ENCODE assay signal across 16 mouse cellular contexts in the genomic region with DNA sequence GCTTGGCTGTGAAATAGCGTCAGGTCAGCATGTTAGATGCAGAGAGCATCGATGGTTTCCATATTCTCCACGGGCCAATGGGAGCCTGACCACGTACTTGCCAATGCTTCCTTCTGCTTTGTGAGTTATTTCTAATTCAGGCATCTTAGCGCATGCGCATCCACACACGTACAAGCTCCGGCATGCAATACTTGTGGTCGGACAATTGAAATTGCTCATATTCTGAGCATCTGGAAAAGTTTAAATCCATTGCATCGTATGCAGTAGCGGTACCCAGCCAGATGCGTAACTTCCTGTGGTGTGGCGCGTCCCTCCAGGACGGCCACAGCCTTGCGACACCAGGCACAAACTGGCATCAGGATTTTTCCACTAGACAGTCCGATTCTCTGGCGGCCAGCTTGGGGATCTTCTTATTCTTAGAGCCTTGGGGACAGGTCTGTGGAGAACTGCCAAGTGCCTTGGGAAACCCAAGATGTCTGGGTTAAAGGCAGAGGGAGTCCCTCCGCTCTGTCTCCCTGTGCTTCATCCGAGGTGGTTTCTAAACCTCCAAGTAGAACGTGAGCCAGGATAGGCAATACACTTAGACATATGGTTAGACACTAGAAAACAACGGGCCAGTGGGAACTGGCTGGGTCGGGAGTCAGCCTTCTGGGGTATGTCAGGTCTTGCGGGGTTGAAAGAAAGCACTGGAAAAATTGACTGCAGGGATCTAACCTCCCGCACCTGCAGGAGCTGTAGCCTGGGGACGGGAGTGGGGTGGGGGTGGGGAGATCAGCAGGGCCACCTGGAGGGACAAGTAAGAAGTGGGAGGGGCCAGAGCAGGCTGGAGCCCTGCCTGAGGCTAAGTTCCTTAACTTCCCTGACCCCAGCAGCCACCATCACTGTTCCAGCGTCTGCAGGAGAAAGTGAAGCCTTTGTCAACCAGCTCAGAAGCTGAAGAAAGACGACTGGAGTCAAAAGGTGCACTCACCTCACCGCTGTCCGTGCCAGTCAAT.
DNase-seq lines count a peak whose midpoint lies in the region; ATAC-seq and TF ChIP-seq lines count a peak whose summit lies in the region.
"Had no signal": no experiment of that assay in that cellular context is flagged by ENCODE, and none has a peak within 500 bp of the region (broad histone marks: within the 10 kb centered on the region; RNA-seq: fewer than 3 reads in every experiment).

No protein-coding gene starts in this region.

- no peak overlapping the region for H3K4me3 ChIP-seq in left cerebral cortex, adult 2 months
- H3K4me3 ChIP-seq: neural tube, embryonic 13.5 days had no signal

- ATAC-seq in megakaryocyte progenitor cell, adult 5-6 weeks (replicated peaks; ENCODE audit: poor library complexity) = peak; percentile 85
- ATAC-seq in frontal cortex, adult (ENCODE audit: low TSS enrichment) = no peak
- ATAC-seq: midbrain, embryonic 16.5 days had no signal

- intact Hi-C loops in left cerebral cortex, adult 2 months (cut with DNase I) = no loop called here

- peak; percentile 97 for DNase-seq in NIH3T3 (ENCODE audit: low read depth)
- peak; percentile 29 for DNase-seq in brain, adult 2 months (ENCODE audit: low read depth, low spot score)
- peak; percentile 92 for DNase-seq in fibroblast of lung, adult 2 months (ENCODE audit: low read depth)
- no peak for DNase-seq in testis, postnatal 14 days (ENCODE audit: low spot score)
- no peak for DNase-seq in left cerebral cortex, adult 2 months (ENCODE audit: extremely low spot score in 1 of 2, low spot score in 2 of 2)
- no peak for DNase-seq in urinary bladder, postnatal 4 days (ENCODE audit: low spot score in 2 of 2)
- DNase-seq: cerebellum, adult 8-10 months; kidney, postnatal 14 days; layer of hippocampus, adult 9-11 months; lung, adult 18-20 months had no signal

- no peak overlapping the region for H3K27ac ChIP-seq in left cerebral cortex, adult 2 months
- H3K27ac ChIP-seq: macrophage; neural tube, embryonic 13.5 days; stomach, postnatal 0 days had no signal

- TF ChIP-seq CTCF in left cerebral cortex, adult 2 months (IDR thresholded peaks at IDR 0.05) = no peak

Comparison
In these comparisons a context has a peak if more than half of its experiments do, and no peak if none do; other contexts are left out.
1. DNase-seq: peak in NIH3T3 (single experiment), brain, adult 2 months (single experiment) and fibroblast of lung, adult 2 months (single experiment); none in testis, postnatal 14 days (single experiment), left cerebral cortex, adult 2 months (0 of 2) and urinary bladder, postnatal 4 days (0 of 2).